Mouse (Mus musculus) testis, adult 2 months (tissue): ENCODE results near the gene Kank2.

Experiments
- CTCF ChIP-seq: fragments of 200-500 bp; IDR thresholded peaks from 2 replicates; pipeline ENCODE4 v1.5.1; 2012; ENCODE audit warnings: low read depth, mild to moderate bottlenecking, inconsistent platforms, low read length, moderate library complexity; ENCODE audit not compliant: control insufficient read depth, insufficient read depth, insufficient replicate concordance
- POLR2A ChIP-seq: fragments of 200-500 bp; IDR thresholded peaks from 2 replicates; pipeline ENCODE4 v1.6.1; 2012; ENCODE audit warnings: low read depth, mild to moderate bottlenecking, inconsistent platforms, low read length, moderate library complexity; ENCODE audit not compliant: control insufficient read depth

- no peak for TF ChIP-seq POLR2A
- TF ChIP-seq CTCF: no peak
Measured at GRCm38 (mm10) chr9:21796259-21796658, 2.3 kb downstream of the Kank2 start.
